Mouse (Mus musculus) layer of hippocampus, postnatal 36 days (tissue): ENCODE measurements around the gene Ofcc1. TPM values are rescaled to one million over a fixed set of nuclear protein-coding genes. Genes with fewer than 3 reads are reported as not detected.

Experiments
- DNase-seq, 2 experiments: peaks; one replicate each; pipeline ENCODE4 v3.0.0; 2022
- total RNA-seq, 2 experiments: library from RNA; stranded (reverse); gene quantifications; 2 replicates each; pipeline ENCODE4 v1.2.3; 2021

Ofcc1 gene
- total RNA-seq, 2 experiments from 2014 or later: not detected

GRCm38 (mm10) chr13:39979294-39980061, 381.8 kb downstream of the Ofcc1 start:
- no peak for DNase-seq

- no peak for DNase-seq
These were observed 392.8 kb downstream of the Ofcc1 start for GRCm38 (mm10) chr13:39968349-39969016.

DNA sequence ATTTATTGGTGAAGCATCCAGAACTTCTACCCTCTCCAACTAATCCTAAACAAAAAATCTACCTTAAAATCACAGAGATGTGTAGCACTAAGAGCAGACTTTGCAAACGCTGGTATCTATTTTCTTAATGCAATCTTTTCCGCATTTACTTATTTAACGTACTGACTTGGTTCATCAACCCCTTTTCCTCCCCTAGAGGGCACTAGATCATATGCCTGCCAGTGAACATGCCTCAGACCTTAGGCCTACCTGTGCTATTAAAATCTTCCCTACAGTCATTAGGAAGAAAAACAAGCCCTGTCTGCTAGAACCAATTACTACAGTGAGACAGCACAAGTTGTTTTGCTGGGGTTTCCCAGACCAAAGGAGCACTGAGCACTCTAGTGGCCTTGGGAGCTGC, 404.0 kb downstream of the Ofcc1 start:
- no peak for DNase-seq

- no peak for DNase-seq
These were observed 405.2 kb downstream of the Ofcc1 start for GRCm38 (mm10) chr13:39956017-39956416.
